Mouse (Mus musculus): ENCODE data around the gene Rpl32. TPM values are rescaled to one million over a fixed set of nuclear protein-coding genes. Genes with fewer than 3 reads are reported as not detected.
A peak's percentile ranks its signal among the peaks of the same experiment; 100 is the strongest.

Gene Rpl32
- total RNA-seq, 2 experiments from 2014 or later, result 566 to 632 TPM

- DNase-seq (ENCODE audit: low spot score in 2 of 2), result no peak
Measured at GRCm38 (mm10) chr6:115818129-115818528, 9.6 kb upstream of the Rpl32 start.

DNA sequence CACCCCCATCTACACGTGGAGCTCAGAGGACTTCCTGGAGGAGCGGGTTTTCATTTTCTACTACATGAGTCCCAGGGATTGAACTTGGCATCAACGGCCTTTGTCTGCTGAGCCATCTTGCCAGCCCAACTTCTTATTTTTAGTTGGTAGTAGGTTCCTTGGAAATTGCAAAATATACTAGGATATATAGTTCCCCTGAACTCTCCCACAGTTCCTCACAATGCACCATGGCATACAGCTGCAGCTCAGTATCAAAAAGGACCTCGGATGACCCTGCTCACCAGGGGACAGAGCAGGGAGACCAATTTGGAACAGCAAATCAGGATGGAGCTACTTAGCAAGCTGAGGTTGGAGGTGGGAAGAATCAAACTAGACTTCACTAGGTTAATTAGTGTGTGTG lies 6.5 kb upstream of the Rpl32 start:
- DNase-seq (ENCODE audit: low spot score in 2 of 2), result no peak

DNA sequence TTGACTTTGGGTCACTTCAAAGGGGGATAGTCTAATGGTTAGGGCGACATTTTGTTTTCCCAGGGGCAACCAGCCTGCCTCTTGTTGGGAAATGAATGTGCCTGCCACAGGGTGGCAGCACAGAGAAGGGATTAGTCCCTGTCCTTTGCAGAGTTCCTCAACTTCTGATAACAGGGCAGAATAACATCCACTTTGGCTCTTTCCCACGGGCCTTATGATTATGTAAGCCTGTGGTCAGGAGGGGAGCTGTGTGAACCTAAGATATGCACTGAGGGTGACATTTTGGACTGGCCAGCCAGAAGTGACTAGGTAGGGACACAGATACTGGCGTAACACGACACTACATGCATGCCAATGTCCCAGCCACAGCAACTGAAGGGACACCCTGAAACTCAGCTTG lies 5.6 kb upstream of the Rpl32 start:
- peak; percentile 53 to 66 for DNase-seq (ENCODE audit: low spot score in 2 of 2)

GRCm38 (mm10) chr6:115811606-115812005 lies 3.1 kb upstream of the Rpl32 start:
- no peak for DNase-seq (ENCODE audit: low spot score in 2 of 2)

DNA sequence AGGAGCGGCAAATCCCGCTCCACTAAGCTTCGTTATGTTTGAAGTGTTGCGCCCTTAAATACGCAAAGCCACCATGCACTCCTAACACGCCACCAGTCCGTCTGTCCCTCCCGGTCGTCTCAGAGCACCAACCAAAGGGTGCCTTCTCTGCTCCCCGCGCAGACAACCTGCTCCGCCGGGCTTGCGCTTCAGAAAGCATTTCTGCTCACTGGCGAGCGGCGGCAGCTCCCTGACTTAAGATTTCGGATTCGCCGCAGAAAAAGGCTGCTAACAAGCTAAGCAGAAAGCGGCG lies 405 bp downstream of the Rpl32 start:
- no peak for DNase-seq (ENCODE audit: low spot score in 2 of 2)

DNA sequence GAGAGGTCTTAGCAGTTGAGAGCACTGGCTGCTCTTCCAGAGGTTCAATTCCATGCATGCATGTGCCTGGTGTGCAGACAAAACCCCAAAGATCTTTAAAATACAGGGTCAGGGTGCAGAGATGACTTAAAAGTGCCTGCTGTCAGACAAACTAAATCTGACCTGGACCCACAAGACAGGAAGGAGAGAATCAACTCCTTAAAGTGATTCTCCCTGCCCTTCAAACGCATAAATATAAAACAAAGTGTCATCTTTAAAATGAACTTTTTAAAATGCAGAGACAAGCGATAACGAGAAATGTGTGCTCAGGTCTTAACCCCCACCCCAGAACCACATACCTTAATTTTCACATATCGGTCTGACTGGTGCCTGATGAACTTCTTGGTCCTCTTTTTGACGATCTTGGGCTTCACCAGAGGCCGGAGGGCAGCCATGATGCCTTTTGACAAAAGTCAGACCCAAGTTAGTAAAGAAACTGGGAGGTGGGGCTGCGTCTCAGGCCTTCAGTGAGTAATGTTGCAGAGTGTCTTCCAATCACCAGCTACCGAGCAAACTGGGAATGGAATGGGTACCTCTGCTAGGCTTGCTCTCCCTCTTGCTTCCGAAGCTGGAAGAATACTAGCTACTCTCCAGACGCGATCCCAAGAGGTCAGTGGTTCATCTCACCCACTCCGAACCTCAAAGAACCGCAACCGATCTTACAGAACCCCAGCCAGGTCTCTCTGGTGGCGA lies 917 bp downstream of the Rpl32 start:
- no peak for DNase-seq (ENCODE audit: low spot score in 2 of 2)

GRCm38 (mm10) chr6:115804432-115805192 lies 3.9 kb downstream of the Rpl32 start:
- no peak for DNase-seq (ENCODE audit: low spot score in 2 of 2)

- DNase-seq (ENCODE audit: low spot score in 2 of 2), result peak; percentile 80 to 81
Measured at GRCm38 (mm10) chr6:115803541-115804382, 4.8 kb downstream of the Rpl32 start.

DNA sequence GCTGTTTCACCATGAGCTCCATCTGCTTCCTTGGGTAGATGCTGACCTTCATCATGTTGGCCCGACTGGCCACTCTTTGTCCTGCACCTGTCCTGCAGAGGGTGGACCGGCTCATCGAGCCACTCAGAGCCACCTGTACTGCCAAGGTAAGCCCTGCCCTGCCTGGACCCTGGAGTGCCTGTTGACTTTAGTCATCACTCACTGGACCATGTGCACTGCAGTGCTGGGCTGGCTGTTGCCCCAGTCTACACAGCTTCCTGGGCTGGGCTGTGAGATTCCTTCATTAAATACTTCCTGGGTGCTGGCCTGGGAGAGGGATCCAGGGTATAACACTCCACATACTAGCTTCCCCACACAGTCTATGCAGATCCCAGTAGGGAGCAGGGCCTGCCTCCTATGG lies 6.7 kb downstream of the Rpl32 start:
- no peak for DNase-seq (ENCODE audit: low spot score in 2 of 2)

GRCm38 (mm10) chr6:115792691-115793215 lies 15.8 kb downstream of the Rpl32 start:
- no peak for DNase-seq (ENCODE audit: low spot score in 2 of 2)

DNA sequence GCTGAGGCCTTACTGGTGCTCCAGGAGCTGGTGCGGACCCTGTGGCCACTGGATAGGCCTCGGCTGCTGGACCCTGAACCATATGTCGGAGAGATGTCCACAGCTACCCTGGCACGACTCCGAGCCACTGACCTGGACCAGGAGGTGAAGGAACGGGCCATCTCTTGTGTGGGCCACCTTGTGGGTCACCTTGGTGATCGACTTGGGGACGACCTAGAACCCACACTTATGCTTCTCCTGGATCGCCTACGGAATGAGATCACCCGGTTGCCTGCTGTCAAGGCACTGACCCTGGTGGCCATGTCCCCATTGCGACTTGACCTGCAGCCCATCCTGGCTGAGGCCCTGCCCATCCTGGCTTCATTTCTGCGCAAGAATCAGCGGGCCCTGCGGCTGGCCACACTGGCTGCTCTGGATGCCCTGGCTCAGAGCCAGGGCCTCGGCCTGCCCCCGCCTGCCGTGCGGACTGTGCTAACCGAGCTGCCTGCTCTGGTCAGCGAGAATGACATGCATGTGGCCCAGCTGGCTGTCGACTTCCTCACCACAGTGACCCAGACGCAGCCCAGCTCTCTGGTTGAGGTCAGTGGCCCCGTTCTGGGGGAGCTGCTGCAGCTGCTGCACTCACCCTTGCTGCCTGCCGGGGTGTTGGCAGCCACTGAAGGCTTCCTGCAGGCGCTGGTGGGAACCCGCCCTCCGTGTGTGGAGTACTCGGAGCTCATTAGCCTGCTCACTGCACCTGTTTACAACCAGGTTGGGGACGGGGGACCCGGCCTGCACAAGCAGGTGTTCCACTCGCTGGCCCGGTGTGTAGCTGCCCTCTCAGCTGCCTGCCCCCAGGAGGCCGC lies 16.5 kb downstream of the Rpl32 start:
- peak; percentile 21 to 27 for DNase-seq (ENCODE audit: low spot score in 2 of 2)

DNA sequence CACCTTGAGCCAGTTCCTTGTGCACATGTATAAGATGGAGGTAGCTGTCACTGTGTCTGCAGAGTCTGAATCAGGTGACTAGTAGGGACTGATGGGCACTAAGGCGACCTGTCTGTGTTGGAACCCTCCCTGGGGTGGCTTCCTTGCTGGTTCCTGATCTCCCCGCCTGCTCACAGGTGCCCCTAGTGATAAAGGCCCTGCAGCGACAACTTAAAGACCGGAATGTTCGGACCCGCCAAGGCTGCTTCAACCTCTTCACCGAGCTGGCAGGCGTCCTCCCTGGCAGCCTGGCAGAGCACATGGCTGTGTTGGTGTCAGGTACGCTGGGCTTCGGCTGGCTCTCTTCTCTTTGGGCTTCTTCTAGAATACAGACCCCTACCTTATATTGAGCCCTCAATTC lies 17.5 kb downstream of the Rpl32 start:
- DNase-seq (ENCODE audit: low spot score in 2 of 2), result no peak

DNA sequence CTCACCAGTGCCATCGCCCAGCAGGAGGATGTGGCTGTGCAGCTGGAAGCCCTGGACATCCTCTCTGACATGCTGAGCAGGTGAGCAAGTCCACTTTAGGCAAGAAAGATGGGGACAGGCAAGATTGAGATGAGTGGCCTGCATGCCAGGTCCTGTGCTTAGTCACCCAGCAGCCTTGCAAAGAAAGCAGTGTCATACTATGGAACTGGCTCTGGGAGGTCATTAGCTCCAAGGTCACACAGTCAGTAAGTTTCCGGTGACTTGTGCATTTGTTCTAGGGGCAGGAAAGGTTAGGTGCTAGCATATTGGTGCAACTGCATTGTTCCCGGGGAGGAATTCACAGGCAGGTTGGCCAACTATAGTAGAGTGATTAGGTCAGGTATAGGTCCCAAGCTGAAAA lies 25.8 kb downstream of the Rpl32 start:
- DNase-seq (ENCODE audit: low spot score in 2 of 2), result no peak

GRCm38 (mm10) chr6:115776363-115776762 lies 32.2 kb downstream of the Rpl32 start:
- DNase-seq (ENCODE audit: low spot score in 2 of 2), result no peak

GRCm38 (mm10) chr6:115775838-115776237 lies 32.7 kb downstream of the Rpl32 start:
- no peak for DNase-seq (ENCODE audit: low spot score in 2 of 2)

DNA sequence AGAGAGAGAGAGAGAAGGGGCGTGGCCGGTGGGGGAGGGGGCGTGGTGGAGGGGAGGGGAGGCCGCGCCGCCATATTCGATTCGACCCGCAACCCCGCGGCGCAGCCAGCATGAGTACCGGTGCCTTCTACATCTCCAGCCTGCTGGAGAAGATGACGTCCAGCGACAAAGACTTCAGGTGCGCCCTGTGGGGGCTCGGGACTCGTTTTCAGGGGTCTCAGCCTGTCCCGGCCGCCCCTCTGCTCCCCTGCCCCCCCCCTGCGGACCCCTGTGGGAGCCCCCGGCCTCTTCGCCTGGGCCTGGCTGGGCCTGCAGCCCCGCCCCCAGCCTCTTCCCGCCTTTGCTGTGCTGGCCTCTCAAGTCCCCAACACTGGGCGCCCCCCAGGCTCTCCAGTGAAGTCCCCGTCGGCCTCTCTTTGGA lies 34.0 kb downstream of the Rpl32 start, which contains the start of gene Cand2:
Cand2 (plus strand) TSS at position 38 of the 421 bp plus-strand sequence.
- DNase-seq (ENCODE audit: low spot score in 2 of 2), result peak; percentile 50 to 65

GRCm38 (mm10) chr6:115773966-115774413 lies 34.6 kb downstream of the Rpl32 start:
- DNase-seq (ENCODE audit: low spot score in 2 of 2), result peak; percentile 26 to 38

DNA sequence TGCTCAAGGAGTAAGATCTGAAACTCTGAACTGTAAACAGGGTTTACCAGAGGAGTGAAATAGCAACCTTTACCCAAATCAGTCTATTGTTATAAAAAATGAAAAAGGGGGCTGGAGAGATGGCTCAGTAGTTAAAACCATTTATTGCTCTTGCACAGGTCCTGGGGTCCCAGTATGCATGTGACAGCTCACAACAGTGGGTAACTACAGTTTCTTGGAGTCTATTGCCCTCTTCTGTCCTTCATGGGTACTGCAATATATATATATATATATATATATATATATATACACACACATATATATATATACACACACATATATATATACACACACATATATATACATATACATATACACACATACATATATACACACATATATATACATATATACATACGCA lies 35.9 kb downstream of the Rpl32 start:
- DNase-seq (ENCODE audit: low spot score in 2 of 2), result no peak

DNA sequence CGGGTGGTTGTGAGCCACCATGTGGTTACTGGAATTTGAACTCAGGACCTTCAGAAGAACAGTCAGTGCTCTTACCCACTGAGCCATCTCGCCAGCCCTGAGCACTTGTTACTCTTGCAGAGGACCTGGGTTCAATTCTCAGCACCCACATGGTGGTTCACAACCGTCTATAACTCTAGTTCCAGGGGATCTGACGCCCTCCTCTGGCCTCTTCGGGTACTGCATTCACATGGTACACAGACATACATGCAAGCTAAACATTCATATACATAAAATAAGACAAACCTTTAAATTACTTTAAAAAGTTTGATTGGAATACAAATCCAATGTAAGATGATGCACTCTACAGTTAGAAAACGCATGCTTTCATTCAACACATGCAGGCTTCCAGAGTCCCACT lies 36.3 kb downstream of the Rpl32 start:
- no peak for DNase-seq (ENCODE audit: low spot score in 2 of 2)

DNA sequence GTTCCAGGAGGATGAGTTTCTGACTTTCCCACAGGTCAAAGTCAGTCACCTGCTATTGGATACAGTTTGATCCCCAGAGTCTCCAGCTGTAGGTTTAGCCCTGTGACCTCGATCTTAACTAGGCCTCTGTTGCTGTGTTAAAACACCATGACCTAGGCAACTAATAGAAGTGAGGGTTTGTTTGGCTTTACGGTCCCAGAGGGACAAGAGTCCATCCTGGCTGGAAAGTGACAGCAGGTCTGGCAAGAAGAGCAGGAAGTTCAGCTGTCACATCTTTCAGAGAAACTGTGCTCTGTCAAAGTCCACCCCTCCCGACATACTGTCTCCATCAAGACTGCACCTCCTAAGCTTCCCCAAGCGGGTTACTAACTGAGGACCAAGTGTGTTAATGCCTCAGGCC lies 37.7 kb downstream of the Rpl32 start:
- DNase-seq (ENCODE audit: low spot score in 2 of 2), result no peak

All from layer of hippocampus, postnatal 10 days (tissue).